Mouse (Mus musculus) liver, embryonic 13.5 days (tissue): ENCODE measurements around the gene Cgas. TPM values are rescaled to one million over a fixed set of nuclear protein-coding genes. Genes with fewer than 3 reads are reported as not detected.
"Not testable (repeated sequence)": the region's sequence is repeated elsewhere in the genome, so short reads cannot be mapped to it uniquely, and the experiment has no call there.

Source experiments
- ATAC-seq: fragments of 200-750 bp; cut with Nextera tagmentation; 2 replicates; pipeline ENCODE4 v1.8.0; 2017; ENCODE audit warnings: low read depth, mild to moderate bottlenecking, moderate number of reproducible peaks, moderate library complexity
- DNase-seq: peaks from one replicate; pipeline ENCODE4 v3.0.0; 2022
- H3K27ac ChIP-seq: fragments of 300-500 bp; sonication (generic); 2 replicates; pipeline ENCODE4 v1.5.1; 2015; ENCODE audit warnings: moderate library complexity, mild to moderate bottlenecking, inconsistent platforms
- H3K27me3 ChIP-seq: fragments of 300-500 bp; sonication (generic); 2 replicates; pipeline ENCODE4 v1.6.1; 2015; ENCODE audit warnings: mild to moderate bottlenecking, inconsistent platforms
- H3K36me3 ChIP-seq: fragments of 300-500 bp; sonication (generic); 2 replicates; pipeline ENCODE4 v1.6.1; 2015; ENCODE audit warnings: mild to moderate bottlenecking, inconsistent platforms
- H3K4me1 ChIP-seq: fragments of 300-500 bp; sonication (generic); replicated peaks from 2 replicates; pipeline ENCODE4 v1.6.1; 2015; ENCODE audit warnings: inconsistent platforms
- H3K4me2 ChIP-seq: fragments of 300-500 bp; sonication (generic); 2 replicates; pipeline ENCODE4 v1.6.1; 2015; ENCODE audit warnings: inconsistent platforms, mild to moderate bottlenecking, moderate library complexity
- H3K4me3 ChIP-seq: fragments of 300-500 bp; sonication (generic); replicated peaks from 2 replicates; pipeline ENCODE4 v1.5.1; 2015; ENCODE audit warnings: mild to moderate bottlenecking, inconsistent platforms
- H3K9ac ChIP-seq: fragments of 300-500 bp; sonication (generic); 2 replicates; pipeline ENCODE4 v1.6.1; 2015; ENCODE audit warnings: mild to moderate bottlenecking, inconsistent platforms
- H3K9me3 ChIP-seq: fragments of 300-500 bp; sonication (generic); replicated peaks from 2 replicates; pipeline ENCODE4 v1.6.1; 2016; ENCODE audit warnings: inconsistent platforms
- WGBS: fragments of 180-500 bp; shearing (Covaris S2); methylation state at CpG from one replicate; pipeline ENCODE4 v1.1.7; 2015; ENCODE audit not compliant: insufficient replicate concordance; 5-methylcytosine and 5-hydroxymethylcytosine counted together
- polyA plus RNA-seq: library from polyadenylated mRNA; unstranded; fragments of >200 nt; fragmentation: Nextera tagmentation; extraction: Ambion mirVana; gene quantifications from 2 replicates; pipeline ENCODE4 v1.2.1, GENCODE M21; 2015

Gene Cgas
- 1.0 TPM in 2 replicates for polyA plus RNA-seq

GRCm38 (mm10) chr9:78442579-78443392 is at the start of gene Cgas:
Gene Cgas, minus strand, starts transcription at chr9:78443237.
- H3K27ac ChIP-seq = no peak within 1 kb of the TSS
- H3K9me3 ChIP-seq = no peaks in the 10 kb centered on the region
- peaks cover 19% of the 10 kb centered on the region for H3K4me1 ChIP-seq
- peak within 1 kb of the TSS; percentile 64 for H3K9ac ChIP-seq
- peak within 1 kb of the TSS; percentile 79 for H3K4me2 ChIP-seq
- DNase-seq (peak; percentile 16), ATAC-seq (peak; percentile 35)
- H3K4me3 ChIP-seq = peak within 1 kb of the TSS; percentile 57
- no peaks in the 10 kb centered on the region for H3K36me3 ChIP-seq
- WGBS = under 1% methylated on average over 81 of the region's 81 CpGs
- peaks cover 75% of the 10 kb centered on the region for H3K27me3 ChIP-seq

GRCm38 (mm10) chr9:78492254-78492653 is 49.2 kb upstream of the Cgas start:
- WGBS = 69% methylated on average over 3 of the region's 3 CpGs
- H3K4me2 ChIP-seq = no peak overlapping the region
- ATAC-seq (no peak), DNase-seq (no peak)
- H3K27ac ChIP-seq = no peak overlapping the region
- H3K27me3 ChIP-seq = 0 out of 2 replicates have a peak, but pooled peaks cover 5% of the 10 kb centered on the region
- H3K9me3 ChIP-seq = no peaks in the 10 kb centered on the region
- peaks cover 4% of the 10 kb centered on the region; the same call in 1 of the 2 replicates for H3K4me1 ChIP-seq
- no peak overlapping the region for H3K9ac ChIP-seq
- no peaks in the 10 kb centered on the region for H3K36me3 ChIP-seq
- H3K4me3 ChIP-seq = no peak overlapping the region

DNA sequence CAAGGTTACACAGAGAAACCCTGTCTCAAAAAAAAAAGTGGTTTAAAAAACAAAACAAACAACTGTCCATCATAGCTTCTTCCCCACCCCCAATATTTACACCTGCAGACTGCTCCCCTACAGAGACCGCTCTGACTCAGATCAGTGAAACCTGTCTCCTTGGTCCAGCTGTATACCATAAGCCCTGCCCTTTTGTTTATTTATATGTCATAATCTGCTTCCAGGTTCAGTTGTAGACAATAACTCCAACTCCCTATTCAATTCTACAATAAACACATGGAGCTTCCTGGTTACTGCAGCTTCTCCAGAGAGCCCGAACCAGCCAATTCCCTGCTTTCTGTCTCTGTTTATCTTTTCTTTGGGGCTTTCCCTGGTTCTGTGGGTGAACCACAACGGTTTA is 48.1 kb upstream of the Cgas start:
- no peak overlapping the region for H3K9ac ChIP-seq
- H3K36me3 ChIP-seq = no peaks in the 10 kb centered on the region
- no peak overlapping the region for H3K27ac ChIP-seq
- no peak overlapping the region for H3K4me2 ChIP-seq
- ATAC-seq (no peak), DNase-seq (no peak)
- H3K9me3 ChIP-seq = no peaks in the 10 kb centered on the region
- no peak overlapping the region for H3K4me3 ChIP-seq
- 0 out of 2 replicates have a peak, but pooled peaks cover 5% of the 10 kb centered on the region for H3K27me3 ChIP-seq
- 68% methylated on average over 3 of the region's 3 CpGs for WGBS
- peaks cover 4% of the 10 kb centered on the region; the same call in 1 of the 2 replicates for H3K4me1 ChIP-seq

- H3K9ac ChIP-seq = peak within 1 kb of the TSS; percentile 49; the same call in 1 of the 2 replicates
- no peak within 1 kb of the TSS for H3K27ac ChIP-seq
- H3K36me3 ChIP-seq = no peaks in the 10 kb centered on the region
- DNase-seq (no peak), ATAC-seq (peak; percentile 44; the same call in 1 of the 2 replicates)
- peak within 1 kb of the TSS; percentile 47 for H3K4me3 ChIP-seq
- 5% methylated on average over 16 of the region's 20 CpGs for WGBS
- no peaks in the 10 kb centered on the region for H3K9me3 ChIP-seq
- peak within 1 kb of the TSS; percentile 58 for H3K4me2 ChIP-seq
- peaks cover 4% of the 10 kb centered on the region; the same call in 1 of the 2 replicates for H3K4me1 ChIP-seq
- 0 out of 2 replicates have a peak, but pooled peaks cover 5% of the 10 kb centered on the region for H3K27me3 ChIP-seq
Observed at GRCm38 (mm10) chr9:78488890-78489420, 45.9 kb upstream of the Cgas start, which contains the start of gene Eef1a1. Gene Eef1a1, minus strand, starts transcription at chr9:78489151.

- H3K4me2 ChIP-seq, H3K9ac ChIP-seq, DNase-seq, H3K4me1 ChIP-seq, H3K27me3 ChIP-seq, ATAC-seq, H3K9me3 ChIP-seq, H3K36me3 ChIP-seq, H3K27ac ChIP-seq, H3K4me3 ChIP-seq: not testable (repeated sequence)
- 81% methylated on average over 5 of the region's 5 CpGs for WGBS
Observed at GRCm38 (mm10) chr9:78488021-78488420, 45.0 kb upstream of the Cgas start.

- Histone ChIP-seq H3K9me3 (no peaks in the 10 kb centered on the region), H3K27ac (no peak overlapping the region), H3K4me3 (no peak overlapping the region), H3K4me2 (no peak overlapping the region), H3K4me1 (peaks cover 15% of the 10 kb centered on the region), H3K36me3 (peaks cover 14% of the 10 kb centered on the region), H3K27me3 (0 out of 2 replicates have a peak, but pooled peaks cover 2% of the 10 kb centered on the region), H3K9ac (no peak overlapping the region)
- ATAC-seq (no peak), DNase-seq (no peak)
- WGBS = 57% methylated on average over 3 of the region's 3 CpGs
Observed at GRCm38 (mm10) chr9:78484660-78485059, 41.6 kb upstream of the Cgas start.

- Histone ChIP-seq H3K9ac (peak overlapping the region; percentile 99), H3K9me3 (no peaks in the 10 kb centered on the region), H3K4me2 (peak overlapping the region; percentile 85), H3K4me1 (peaks cover 28% of the 10 kb centered on the region), H3K27me3 (no peaks in the 10 kb centered on the region), H3K36me3 (peaks cover 34% of the 10 kb centered on the region), H3K27ac (peak overlapping the region; percentile 98), H3K4me3 (peak overlapping the region; percentile 93)
- WGBS = 29% methylated on average over 3 of the region's 3 CpGs
- DNase-seq (no peak), ATAC-seq (no peak)
Observed at GRCm38 (mm10) chr9:78482386-78482785, 39.3 kb upstream of the Cgas start.

- peak overlapping the region; percentile 93 for H3K4me3 ChIP-seq
- peaks cover 41% of the 10 kb centered on the region for H3K36me3 ChIP-seq
- peak overlapping the region; percentile 99 for H3K9ac ChIP-seq
- H3K4me2 ChIP-seq = peak overlapping the region; percentile 85
- H3K27me3 ChIP-seq = no peaks in the 10 kb centered on the region
- peak; percentile 92 for DNase-seq
- peak; percentile 89 for ATAC-seq
- H3K9me3 ChIP-seq = no peaks in the 10 kb centered on the region
- peak overlapping the region; percentile 98 for H3K27ac ChIP-seq
- under 1% methylated on average over 67 of the region's 77 CpGs for WGBS
- H3K4me1 ChIP-seq = peaks cover 28% of the 10 kb centered on the region
Observed at GRCm38 (mm10) chr9:78481423-78482331, 38.6 kb upstream of the Cgas start.

DNA sequence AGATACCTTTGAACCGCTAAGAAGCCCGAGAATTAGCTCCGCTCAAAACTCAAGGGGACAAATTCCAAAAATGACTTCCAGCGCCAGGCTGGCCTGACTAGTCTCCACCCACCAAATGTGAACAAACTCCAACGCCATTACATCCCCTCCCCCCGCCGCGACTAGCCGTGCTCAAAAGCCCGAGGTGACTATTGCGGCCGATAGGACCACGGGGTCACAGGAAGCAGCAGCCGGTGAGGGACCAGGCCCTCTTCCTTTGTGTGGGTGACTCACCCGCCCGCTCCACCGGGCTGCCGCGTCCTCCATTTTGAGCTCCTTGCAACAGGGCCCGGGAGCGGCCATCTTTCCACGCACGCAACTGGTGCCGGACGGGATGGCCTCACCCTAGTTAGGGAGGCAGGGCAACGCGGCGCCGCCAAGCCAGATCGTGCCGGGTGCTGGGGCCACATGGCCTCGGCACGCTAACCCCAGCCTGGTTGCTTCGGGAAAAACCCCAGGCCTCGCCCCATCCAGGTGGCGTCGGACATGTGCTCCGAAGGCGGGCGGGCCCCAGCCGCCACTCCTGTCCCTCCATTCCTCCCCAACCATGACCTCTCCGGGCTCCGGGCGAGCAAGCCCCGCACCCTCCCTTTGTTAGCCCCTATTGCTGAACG is 37.8 kb upstream of the Cgas start:
- WGBS = under 1% methylated on average over 46 of the region's 46 CpGs
- Histone ChIP-seq H3K4me1 (peaks cover 28% of the 10 kb centered on the region), H3K4me2 (peak overlapping the region; percentile 85), H3K27ac (peak overlapping the region; percentile 98), H3K9ac (peak overlapping the region; percentile 99), H3K36me3 (peaks cover 46% of the 10 kb centered on the region), H3K4me3 (peak overlapping the region; percentile 93), H3K27me3 (no peaks in the 10 kb centered on the region), H3K9me3 (no peaks in the 10 kb centered on the region)
- ATAC-seq (peak; percentile 49), DNase-seq (peak; percentile 61)

DNA sequence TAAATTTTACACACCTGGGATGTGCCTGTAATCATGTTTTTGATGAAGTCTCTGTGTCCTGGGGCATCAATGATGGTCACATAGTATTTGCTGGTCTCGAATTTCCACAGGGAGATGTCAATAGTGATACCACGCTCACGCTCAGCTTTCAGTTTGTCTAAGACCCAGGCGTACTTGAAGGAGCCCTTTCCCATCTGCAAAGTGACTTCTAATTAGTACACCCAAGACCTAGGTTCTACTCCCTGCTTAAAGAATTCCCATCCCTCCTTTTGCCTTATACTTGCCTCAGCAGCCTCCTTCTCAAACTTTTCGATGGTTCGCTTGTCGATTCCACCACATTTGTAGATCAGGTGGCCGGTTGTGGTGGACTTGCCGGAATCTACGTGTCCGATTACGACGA is 37.2 kb upstream of the Cgas start:
- WGBS = under 1% methylated on average over 13 of the region's 13 CpGs
- Histone ChIP-seq H3K36me3 (peaks cover 49% of the 10 kb centered on the region), H3K9ac (peak overlapping the region; percentile 99), H3K4me2 (peak overlapping the region; percentile 85), H3K27ac (peak overlapping the region; percentile 98), H3K4me3 (peak overlapping the region; percentile 93), H3K4me1 (peaks cover 28% of the 10 kb centered on the region)
- not testable (repeated sequence) for DNase-seq, ATAC-seq, H3K9me3 ChIP-seq, H3K27me3 ChIP-seq
